Comparison of ENCODE assay signal across 8 mouse cellular contexts in the genomic region with DNA sequence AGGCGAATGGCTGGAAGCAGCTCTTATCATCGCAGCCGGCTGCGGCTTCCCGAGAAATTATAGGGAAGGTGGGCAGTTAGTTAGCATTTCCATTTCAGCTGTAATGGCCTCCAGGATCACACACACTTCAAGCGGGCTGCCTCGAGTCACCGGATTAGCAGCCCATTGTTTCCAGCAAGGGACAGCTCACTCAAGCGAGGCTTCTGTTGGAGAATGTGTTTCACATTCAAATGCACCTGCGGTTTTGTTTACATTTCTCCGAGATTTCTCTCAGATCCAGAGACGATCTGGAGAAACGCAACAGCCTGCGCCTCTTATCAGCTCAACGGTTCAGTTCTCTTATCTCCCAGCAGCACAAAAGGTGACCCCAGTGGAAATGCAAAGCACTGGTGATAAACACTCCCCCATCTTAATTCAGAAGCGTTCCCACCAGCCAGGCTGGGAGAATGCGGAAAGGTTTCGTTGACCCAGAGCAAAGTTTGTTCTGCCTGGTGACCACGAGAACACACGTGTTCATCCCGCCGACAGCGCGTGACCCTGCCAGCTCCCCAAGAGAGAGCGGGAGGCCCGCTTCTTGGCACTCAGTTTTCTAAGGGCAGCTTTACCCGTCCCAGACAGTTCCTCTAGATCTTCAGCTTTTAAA. TPM values are rescaled to one million over a fixed set of nuclear protein-coding genes. Genes with fewer than 3 reads are reported as not detected.
DNase-seq lines count a peak whose midpoint lies in the region; ATAC-seq and TF ChIP-seq lines count a peak whose summit lies in the region.

No protein-coding gene starts in this region.

- no peak overlapping the region for H3K9ac ChIP-seq in intestine, embryonic 14.5 days (ENCODE audit: low read length)
- peak overlapping the region; percentile 29; the same call in 1 of the 2 replicates for H3K9ac ChIP-seq in liver, embryonic 13.5 days

- peaks cover 21% of the 10 kb centered on the region for H3K27me3 ChIP-seq in forebrain, embryonic 10.5 days (ENCODE audit: poor library complexity, severe bottlenecking)
- H3K27me3 ChIP-seq in intestine, embryonic 14.5 days (replicated peaks; ENCODE audit: control insufficient read depth, insufficient read depth, low read length): no peaks in the 10 kb centered on the region
- no peaks in the 10 kb centered on the region for H3K27me3 ChIP-seq in liver, embryonic 13.5 days

- H3K4me2 ChIP-seq in intestine, embryonic 14.5 days (ENCODE audit: low read length): peak overlapping the region; percentile 49
- peak overlapping the region; percentile 62 for H3K4me2 ChIP-seq in liver, embryonic 13.5 days

- TF ChIP-seq CTCF in olfactory bulb, adult 2 months (IDR thresholded peaks at IDR 0.05; ENCODE audit: insufficient read depth, low read depth, low read length): no peak

- H3K9me3 ChIP-seq in forebrain, embryonic 10.5 days: peaks cover 3% of the 10 kb centered on the region; the same call in 1 of the 2 replicates
- H3K9me3 ChIP-seq in intestine, embryonic 14.5 days (ENCODE audit: control insufficient read depth, low read length): no peaks in the 10 kb centered on the region
- H3K9me3 ChIP-seq in liver, embryonic 13.5 days (replicated peaks): no peaks in the 10 kb centered on the region

- peak; percentile 22 to 26 for DNase-seq in cerebellum, postnatal 10 days
- DNase-seq in cerebellum, adult 11-12 months: no peak
- DNase-seq in Muller cell, postnatal 12 days (ENCODE audit: inconsistent ontology term): peak; percentile 58
- peak; percentile 48 for DNase-seq in forebrain, embryonic 10.5 days (ENCODE audit: extremely low spot score, low spot score)
- peak; percentile 59 for DNase-seq in intestine, embryonic 14.5 days (ENCODE audit: low spot score)
- no peak for DNase-seq in liver, embryonic 13.5 days
- no peak for DNase-seq in layer of hippocampus, adult 18-20 months (ENCODE audit: low spot score in 2 of 2)

- peak; percentile 65; the same call in 1 of the 2 replicates for ATAC-seq in intestine, embryonic 14.5 days (replicated peaks; ENCODE audit: low FRiP score, low TSS enrichment, low read depth)
- peak; percentile 58 for ATAC-seq in liver, embryonic 13.5 days (ENCODE audit: low read depth)

- H3K4me3 ChIP-seq in forebrain, embryonic 10.5 days: peak overlapping the region; percentile 46
- H3K4me3 ChIP-seq in intestine, embryonic 14.5 days (ENCODE audit: low read depth, low read length): peak overlapping the region; percentile 22
- peak overlapping the region; percentile 39 for H3K4me3 ChIP-seq in liver, embryonic 13.5 days (replicated peaks)
- peak overlapping the region; percentile 22 for H3K4me3 ChIP-seq in olfactory bulb, adult 2 months (ENCODE audit: insufficient read depth, low read depth, low read length)

- no peaks in the 10 kb centered on the region for H3K36me3 ChIP-seq in forebrain, embryonic 10.5 days (replicated peaks)
- H3K36me3 ChIP-seq in intestine, embryonic 14.5 days (ENCODE audit: control insufficient read depth, insufficient read depth, low read length): no peaks in the 10 kb centered on the region
- H3K36me3 ChIP-seq in liver, embryonic 13.5 days: no peaks in the 10 kb centered on the region

- TF ChIP-seq POLR2A in olfactory bulb, adult 2 months (IDR thresholded peaks at IDR 0.05; ENCODE audit: insufficient read depth, low read depth, low read length): no peak

- WGBS in forebrain, embryonic 10.5 days: 2% methylated on average over 27 of the region's 27 CpGs
- WGBS in intestine, embryonic 14.5 days: 3% methylated on average over 27 of the region's 27 CpGs
- 3% methylated on average over 27 of the region's 27 CpGs for WGBS in liver, embryonic 13.5 days (ENCODE audit: insufficient replicate concordance)
- WGBS in olfactory bulb, adult 2 months: 10% methylated on average over 27 of the region's 27 CpGs

- H3K27ac ChIP-seq in forebrain, embryonic 10.5 days: peak overlapping the region; percentile 71
- no peak overlapping the region; the same call in 1 of the 2 replicates for H3K27ac ChIP-seq in intestine, embryonic 14.5 days (ENCODE audit: low read depth)
- H3K27ac ChIP-seq in liver, embryonic 13.5 days: no peak overlapping the region
- H3K27ac ChIP-seq in olfactory bulb, adult 2 months (ENCODE audit: insufficient read depth, low read depth, low read length): no peak overlapping the region

- peaks cover 15% of the 10 kb centered on the region for H3K4me1 ChIP-seq in forebrain, embryonic 10.5 days
- peaks cover 5% of the 10 kb centered on the region; the same call in 1 of the 2 replicates for H3K4me1 ChIP-seq in intestine, embryonic 14.5 days (replicated peaks; ENCODE audit: control insufficient read depth, insufficient read depth, low read length)
- peaks cover 34% of the 10 kb centered on the region for H3K4me1 ChIP-seq in liver, embryonic 13.5 days (replicated peaks)
- peaks cover 7% of the 10 kb centered on the region for H3K4me1 ChIP-seq in olfactory bulb, adult 2 months (ENCODE audit: control insufficient read depth, insufficient read depth, low read length)

RNA-seq across cellular contexts. Expression of gene Tnfsf10, which starts 33.6 kb away (rescaled TPM):
- not detected in 2 replicates for polyA plus RNA-seq in forebrain, embryonic 10.5 days (2016; fragmentation: Nextera tagmentation; extraction: Ambion mirVana)
- polyA plus RNA-seq in intestine, embryonic 14.5 days (2014; fragmentation: Nextera tagmentation; extraction: Ambion mirVana): 0.36 and 0.41 TPM in 2 replicates
- polyA plus RNA-seq in liver, embryonic 13.5 days (2015; fragmentation: Nextera tagmentation; extraction: Ambion mirVana): 0.05 and 0.14 TPM in 2 replicates
- not detected in 2 replicates for polyA plus RNA-seq in olfactory bulb, adult 2 months (2012; ENCODE audit: insufficient read depth, insufficient read length, low replicate concordance, missing spikeins)
- total RNA-seq in layer of hippocampus, adult 18-20 months (2021): under 1 TPM; 0.63 to 0.72 TPM

Comparison
In these comparisons a context has a peak if more than half of its experiments do, and no peak if none do; other contexts are left out.
1. DNase-seq: peak in cerebellum, postnatal 10 days (2 of 2), Muller cell, postnatal 12 days (single experiment), forebrain, embryonic 10.5 days (single experiment) and intestine, embryonic 14.5 days (single experiment); none in cerebellum, adult 11-12 months (single experiment), liver, embryonic 13.5 days (single experiment) and layer of hippocampus, adult 18-20 months (0 of 2).
2. Peak in every context shown above with its lines, with median percentiles within 50 percentile points of each other: H3K4me3 ChIP-seq.